ENCODE assay signal across 8 mouse cellular contexts in the genomic region with DNA sequence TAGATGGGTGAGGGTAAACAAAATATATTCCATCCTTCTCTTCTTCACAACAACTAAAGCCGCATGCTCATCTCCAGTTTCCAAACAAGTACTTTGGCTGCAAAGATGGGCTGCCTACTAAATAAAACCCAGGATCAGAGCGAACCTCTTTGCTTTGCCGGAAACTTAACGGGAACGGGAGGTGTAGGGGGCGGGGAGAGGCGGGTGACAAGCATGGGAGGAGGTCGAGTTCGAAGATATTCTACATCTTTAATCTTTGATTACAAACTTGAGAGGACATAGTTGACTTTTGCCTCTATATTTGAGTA. TPM values are rescaled to one million over a fixed set of nuclear protein-coding genes. Genes with fewer than 3 reads are reported as not detected.
DNase-seq lines count a peak whose midpoint lies in the region; ATAC-seq and TF ChIP-seq lines count a peak whose summit lies in the region.

No protein-coding gene starts in this region.

- no peaks in the 10 kb centered on the region for H3K9me3 ChIP-seq in embryonic facial prominence, embryonic 12.5 days
- H3K9me3 ChIP-seq in heart, embryonic 15.5 days (replicated peaks): no peaks in the 10 kb centered on the region
- no peaks in the 10 kb centered on the region for H3K9me3 ChIP-seq in midbrain, embryonic 10.5 days (replicated peaks)
- H3K9me3 ChIP-seq in stomach, postnatal 0 days (ENCODE audit: control insufficient read depth, low read length): no peaks in the 10 kb centered on the region

- H3K36me3 ChIP-seq in embryonic facial prominence, embryonic 12.5 days: no peaks in the 10 kb centered on the region
- H3K36me3 ChIP-seq in heart, embryonic 15.5 days: no peaks in the 10 kb centered on the region
- H3K36me3 ChIP-seq in midbrain, embryonic 10.5 days: peaks cover 7% of the 10 kb centered on the region
- H3K36me3 ChIP-seq in stomach, postnatal 0 days (ENCODE audit: control insufficient read depth, insufficient read depth, low read length): no peaks in the 10 kb centered on the region

- H3K4me1 ChIP-seq in embryonic facial prominence, embryonic 12.5 days: peaks cover 7% of the 10 kb centered on the region
- H3K4me1 ChIP-seq in heart, embryonic 15.5 days (replicated peaks): no peaks in the 10 kb centered on the region; the same call in 1 of the 2 replicates
- H3K4me1 ChIP-seq in midbrain, embryonic 10.5 days: peaks cover 26% of the 10 kb centered on the region
- H3K4me1 ChIP-seq in stomach, postnatal 0 days (replicated peaks; ENCODE audit: control insufficient read depth, insufficient read depth): peaks cover 5% of the 10 kb centered on the region; the same call in 1 of the 2 replicates

- 2% methylated on average over 9 of the region's 9 CpGs for WGBS in embryonic facial prominence, embryonic 12.5 days
- 0% methylated on average over 9 of the region's 9 CpGs for WGBS in heart, embryonic 15.5 days
- WGBS in midbrain, embryonic 10.5 days: under 1% methylated on average over 9 of the region's 9 CpGs
- WGBS in stomach, postnatal 0 days: under 1% methylated on average over 9 of the region's 9 CpGs

- peak; percentile 37 to 39 for DNase-seq in cerebellum, adult 18-20 months
- DNase-seq in T-cell, adult 2 months (ENCODE audit: low spot score): peak; percentile 5
- peak; percentile 41 to 59 for DNase-seq in kidney, postnatal 4 days
- peak; percentile 43 for DNase-seq in midbrain, embryonic 10.5 days (ENCODE audit: low spot score)
- DNase-seq in stomach, postnatal 0 days (ENCODE audit: low spot score): peak; percentile 40

- no peaks in the 10 kb centered on the region for H3K27me3 ChIP-seq in embryonic facial prominence, embryonic 12.5 days
- no peaks in the 10 kb centered on the region for H3K27me3 ChIP-seq in heart, embryonic 15.5 days
- no peaks in the 10 kb centered on the region for H3K27me3 ChIP-seq in midbrain, embryonic 10.5 days (ENCODE audit: low read depth, poor library complexity, severe bottlenecking)
- H3K27me3 ChIP-seq in stomach, postnatal 0 days (ENCODE audit: control insufficient read depth, insufficient read depth, low read length): no peaks in the 10 kb centered on the region

- no peak for ATAC-seq in cerebellum, adult (ENCODE audit: insufficient number of reproducible peaks, low FRiP score, low TSS enrichment)
- no peak for ATAC-seq in embryonic facial prominence, embryonic 12.5 days (ENCODE audit: insufficient number of reproducible peaks, insufficient read depth, low FRiP score, low TSS enrichment)
- no peak for ATAC-seq in heart, embryonic 15.5 days (replicated peaks; ENCODE audit: insufficient number of reproducible peaks, insufficient read depth, low FRiP score, low read depth)
- no peak for ATAC-seq in stomach, postnatal 0 days (ENCODE audit: low FRiP score, low TSS enrichment)

- H3K9ac ChIP-seq in embryonic facial prominence, embryonic 12.5 days: peak overlapping the region; percentile 42; the same call in 1 of the 2 replicates
- H3K9ac ChIP-seq in heart, embryonic 15.5 days: peak overlapping the region; percentile 58
- 0 out of 2 replicates have a peak overlapping the region, but pooled peaks have one; percentile 43 for H3K9ac ChIP-seq in stomach, postnatal 0 days (ENCODE audit: low read length)

- TF ChIP-seq CTCF in stomach, postnatal 0 days (IDR thresholded peaks at IDR 0.05; ENCODE audit: low read depth): no peak

- peak overlapping the region; percentile 77 for H3K4me3 ChIP-seq in embryonic facial prominence, embryonic 12.5 days
- peak overlapping the region; percentile 89 for H3K4me3 ChIP-seq in heart, embryonic 15.5 days
- peak overlapping the region; percentile 99 for H3K4me3 ChIP-seq in midbrain, embryonic 10.5 days
- peak overlapping the region; percentile 85 for H3K4me3 ChIP-seq in stomach, postnatal 0 days (ENCODE audit: low read depth, low read length)

- H3K27ac ChIP-seq in embryonic facial prominence, embryonic 12.5 days: peak overlapping the region; percentile 99
- peak overlapping the region; percentile 100 for H3K27ac ChIP-seq in heart, embryonic 15.5 days
- peak overlapping the region; percentile 95 for H3K27ac ChIP-seq in midbrain, embryonic 10.5 days (replicated peaks)
- peak overlapping the region; percentile 53 for H3K27ac ChIP-seq in stomach, postnatal 0 days (replicated peaks)

- peak overlapping the region; percentile 77 for H3K4me2 ChIP-seq in embryonic facial prominence, embryonic 12.5 days (replicated peaks)
- peak overlapping the region; percentile 89 for H3K4me2 ChIP-seq in heart, embryonic 15.5 days
- peak overlapping the region; percentile 74 for H3K4me2 ChIP-seq in stomach, postnatal 0 days (replicated peaks; ENCODE audit: low read depth)

- TF ChIP-seq EP300 in stomach, postnatal 0 days (optimal IDR thresholded peaks at IDR 0.05): no peak

RNA-seq across cellular contexts. Expression of gene Wnk1, which starts 0.7 kb away (rescaled TPM):
- polyA plus RNA-seq in embryonic facial prominence, embryonic 12.5 days (2016; fragmentation: Nextera tagmentation; extraction: Ambion mirVana): 58.9 and 60.3 TPM in 2 replicates
- polyA plus RNA-seq in heart, embryonic 15.5 days (2015; fragmentation: Nextera tagmentation; extraction: Ambion mirVana): 57.4 and 70.9 TPM in 2 replicates
- 44.1 and 50.7 TPM in 2 replicates for polyA plus RNA-seq in midbrain, embryonic 10.5 days (2016; fragmentation: Nextera tagmentation; extraction: Ambion mirVana)
- 28.8 and 31.2 TPM in 2 replicates for polyA plus RNA-seq in stomach, postnatal 0 days (2015; fragmentation: Nextera tagmentation; extraction: Ambion mirVana)

RNA-seq across cellular contexts. Expression of gene Ninj2, which starts 53.9 kb away (rescaled TPM):
- polyA plus RNA-seq in embryonic facial prominence, embryonic 12.5 days (2016; fragmentation: Nextera tagmentation; extraction: Ambion mirVana): not detected in 2 replicates
- polyA plus RNA-seq in heart, embryonic 15.5 days (2015; fragmentation: Nextera tagmentation; extraction: Ambion mirVana): 0.15 TPM in 1 of 2 replicates, not detected in the other
- not detected in 2 replicates for polyA plus RNA-seq in midbrain, embryonic 10.5 days (2016; fragmentation: Nextera tagmentation; extraction: Ambion mirVana)
- not detected in 2 replicates for polyA plus RNA-seq in stomach, postnatal 0 days (2015; fragmentation: Nextera tagmentation; extraction: Ambion mirVana)
